Mouse (Mus musculus) left cerebral cortex, postnatal 4 days (tissue): Measurements from ENCODE around the gene Pate4. TPM values are rescaled to one million over a fixed set of nuclear protein-coding genes. Genes with fewer than 3 reads are reported as not detected.
"Not testable (repeated sequence)": the region's sequence is repeated elsewhere in the genome, so short reads cannot be mapped to it uniquely, and the experiment has no call there.

Experiments
- DNase-seq: peaks from one replicate; pipeline ENCODE4 v3.0.0-alpha.2; 2022
- intact Hi-C: fragments of 180-260 bp; cut with DNase I; formaldehyde crosslinking; loops from one replicate; pipeline ENCODE4 v1.15.1; 2025
- total RNA-seq, 2 experiments: library from RNA; stranded (reverse); gene quantifications; 2 replicates each; pipeline ENCODE4 v1.2.3; 2021

Pate4 gene
- total RNA-seq, result not detected

GRCm38 (mm10) chr9:35611841-35612240 lies at the start of gene Pate4:
Pate4 (minus strand) TSS chr9:35611941.
- DNase-seq, result no peak
- intact Hi-C loops, result no loop called here

- intact Hi-C loops, result no loop called here
- DNase-seq, result no peak
Observed at GRCm38 (mm10) chr9:35648102-35648501, 36.4 kb upstream of the Pate4 start, which contains the start of gene Pate3. Pate3 (minus strand) TSS chr9:35648202.

GRCm38 (mm10) chr9:35632981-35633380 lies 21.2 kb upstream of the Pate4 start:
- intact Hi-C loops, result no loop called here
- DNase-seq, result no peak

- intact Hi-C loops, DNase-seq: not testable (repeated sequence)
Observed at GRCm38 (mm10) chr9:35616784-35617183, 5.0 kb upstream of the Pate4 start.

- intact Hi-C loops, result no loop called here
- DNase-seq, result no peak
Observed at GRCm38 (mm10) chr9:35614005-35614404, 2.3 kb upstream of the Pate4 start.

GRCm38 (mm10) chr9:35607647-35608405 lies 3.9 kb downstream of the Pate4 start:
- DNase-seq, result no peak
- intact Hi-C loops, result no loop called here

- no peak for DNase-seq
- intact Hi-C loops, result loop anchor here (5.0 kb wide), 1 partner anchor 114 kb away; no protein-coding TSS in a partner anchor
Observed at GRCm38 (mm10) chr9:35592903-35593302, 18.8 kb downstream of the Pate4 start.

- intact Hi-C loops, result loop anchor here (10.0 kb wide), 1 partner anchor 1127 kb away; no protein-coding TSS in a partner anchor
- DNase-seq, result no peak
Observed at GRCm38 (mm10) chr9:35587674-35588073, 24.1 kb downstream of the Pate4 start.

- intact Hi-C loops, result no loop called here
- DNase-seq, result no peak
Observed at GRCm38 (mm10) chr9:35574416-35574815, 37.3 kb downstream of the Pate4 start.

GRCm38 (mm10) chr9:35570663-35571062 lies 41.1 kb downstream of the Pate4 start:
- intact Hi-C loops, result no loop called here
- no peak for DNase-seq

GRCm38 (mm10) chr9:35569571-35570534 lies 41.9 kb downstream of the Pate4 start, which contains the start of the genes Pate2 and Hyls1:
Pate2 (plus strand) TSS chr9:35570284.
Hyls1 (minus strand) TSS chr9:35570398.
- intact Hi-C loops, result no loop called here
- DNase-seq, result peak; percentile 94

GRCm38 (mm10) chr9:35567995-35568394 lies 43.7 kb downstream of the Pate4 start:
- no peak for DNase-seq
- intact Hi-C loops, result no loop called here

GRCm38 (mm10) chr9:35564536-35565240 lies 47.1 kb downstream of the Pate4 start:
- intact Hi-C loops, result no loop called here
- no peak for DNase-seq

- intact Hi-C loops, result no loop called here
- DNase-seq, result no peak
Observed at GRCm38 (mm10) chr9:35561583-35561982, 50.2 kb downstream of the Pate4 start.

- intact Hi-C loops, result no loop called here
- DNase-seq, result no peak
Observed at GRCm38 (mm10) chr9:35561076-35561475, 50.7 kb downstream of the Pate4 start.

- intact Hi-C loops, result no loop called here
Observed at GRCm38 (mm10) chr9:35559009-35559890, 52.5 kb downstream of the Pate4 start.

GRCm38 (mm10) chr9:35558257-35559008 lies 53.3 kb downstream of the Pate4 start, which contains the start of the genes Ddx25 and Pus3:
Ddx25 (minus strand) TSS chr9:35558528.
Pus3 (plus strand) TSS chr9:35558595.
- peak; percentile 84 for DNase-seq
- intact Hi-C loops, result no loop called here

More at GRCm38 (mm10) chr9:35559009-35559890, 52.5 kb downstream of the Pate4 start:
- DNase-seq, result peak; percentile 90
